Mouse (Mus musculus) embryonic fibroblast, embryonic 13.5 days (primary cell): Measurements from ENCODE around the gene Gpn3.
"Not testable (repeated sequence)": the region's sequence is repeated elsewhere in the genome, so short reads cannot be mapped to it uniquely, and the experiment has no call there.

Experiments used
- CTCF ChIP-seq: IDR thresholded peaks from 2 replicates; pipeline ENCODE4 v1.5.1; 2011; ENCODE audit warnings: mild to moderate bottlenecking, control low read depth, low read length, moderate library complexity, borderline replicate concordance; ENCODE audit not compliant: insufficient read depth
- POLR2A ChIP-seq: IDR thresholded peaks from 2 replicates; pipeline ENCODE4 v1.6.1; 2011; ENCODE audit warnings: low read depth, mild to moderate bottlenecking, control low read depth, low read length, moderate library complexity

DNA sequence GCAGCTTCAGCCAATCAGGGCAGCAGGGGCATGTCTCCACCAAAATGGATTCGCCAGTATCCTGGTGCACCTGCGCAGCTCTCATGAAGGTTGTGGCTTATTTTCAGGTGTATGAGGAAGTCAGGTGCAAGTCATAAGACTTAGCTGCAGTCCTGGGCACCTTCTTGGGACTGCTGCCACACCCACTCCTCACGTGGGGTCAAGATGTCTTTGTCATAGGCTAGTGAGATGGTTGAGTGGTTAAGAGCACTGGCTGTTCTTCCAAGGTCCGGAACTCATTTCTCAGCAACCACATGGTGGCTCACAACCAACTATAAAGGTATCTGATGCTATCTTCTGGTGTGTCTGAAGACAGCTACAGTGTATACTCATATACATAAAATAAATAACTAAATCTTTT lies 49.0 kb downstream of the Gpn3 start:
- TF ChIP-seq POLR2A, CTCF: not testable (repeated sequence)
